Mouse (Mus musculus) neural tube, embryonic 15.5 days (tissue): Measurements from ENCODE around the gene Dcaf4. TPM values are rescaled to one million over a fixed set of nuclear protein-coding genes. Genes with fewer than 3 reads are reported as not detected.

Experiments
- ATAC-seq: fragments of 200-750 bp; cut with Nextera tagmentation; 2 replicates; pipeline ENCODE4 v1.8.0; 2017; ENCODE audit warnings: mild to moderate bottlenecking, moderate TSS enrichment, moderate library complexity; ENCODE audit not compliant: low FRiP score
- H3K27ac ChIP-seq: fragments of 300-500 bp; sonication (generic); replicated peaks from 2 replicates; pipeline ENCODE4 v1.5.1; 2015; ENCODE audit warnings: mild to moderate bottlenecking, inconsistent platforms
- H3K27me3 ChIP-seq: fragments of 300-500 bp; sonication (generic); replicated peaks from 2 replicates; pipeline ENCODE4 v1.6.1; 2015; ENCODE audit warnings: inconsistent platforms
- H3K36me3 ChIP-seq: fragments of 300-500 bp; sonication (generic); 2 replicates; pipeline ENCODE4 v1.6.1; 2015; ENCODE audit warnings: inconsistent platforms
- H3K4me1 ChIP-seq: fragments of 300-500 bp; sonication (generic); 2 replicates; pipeline ENCODE4 v1.6.1; 2015; ENCODE audit warnings: inconsistent platforms
- H3K4me2 ChIP-seq: fragments of 300-500 bp; sonication (generic); 2 replicates; pipeline ENCODE4 v1.6.1; 2015; ENCODE audit warnings: inconsistent platforms, mild to moderate bottlenecking, moderate library complexity
- H3K4me3 ChIP-seq: fragments of 300-500 bp; sonication (generic); replicated peaks from 2 replicates; pipeline ENCODE4 v1.5.1; 2015; ENCODE audit warnings: mild to moderate bottlenecking, inconsistent platforms
- H3K9ac ChIP-seq: fragments of 300-500 bp; sonication (generic); replicated peaks from 2 replicates; pipeline ENCODE4 v1.6.1; 2015; ENCODE audit warnings: mild to moderate bottlenecking, inconsistent platforms
- H3K9me3 ChIP-seq: fragments of 300-500 bp; sonication (generic); replicated peaks from 2 replicates; pipeline ENCODE4 v1.6.1; 2016; ENCODE audit warnings: inconsistent platforms
- WGBS: fragments of 180-500 bp; shearing (Covaris S2); methylation state at CpG from one replicate; pipeline ENCODE4 v1.1.7; 2015; ENCODE audit warnings: mixed read lengths; 5-methylcytosine and 5-hydroxymethylcytosine counted together
- polyA plus RNA-seq: library from polyadenylated mRNA; unstranded; fragments of >200 nt; fragmentation: Nextera tagmentation; extraction: Ambion mirVana; gene quantifications from 2 replicates; pipeline ENCODE4 v1.2.1, GENCODE M21; 2015

Gene Dcaf4
- 45.8 and 46.1 TPM in 2 replicates for polyA plus RNA-seq

DNA sequence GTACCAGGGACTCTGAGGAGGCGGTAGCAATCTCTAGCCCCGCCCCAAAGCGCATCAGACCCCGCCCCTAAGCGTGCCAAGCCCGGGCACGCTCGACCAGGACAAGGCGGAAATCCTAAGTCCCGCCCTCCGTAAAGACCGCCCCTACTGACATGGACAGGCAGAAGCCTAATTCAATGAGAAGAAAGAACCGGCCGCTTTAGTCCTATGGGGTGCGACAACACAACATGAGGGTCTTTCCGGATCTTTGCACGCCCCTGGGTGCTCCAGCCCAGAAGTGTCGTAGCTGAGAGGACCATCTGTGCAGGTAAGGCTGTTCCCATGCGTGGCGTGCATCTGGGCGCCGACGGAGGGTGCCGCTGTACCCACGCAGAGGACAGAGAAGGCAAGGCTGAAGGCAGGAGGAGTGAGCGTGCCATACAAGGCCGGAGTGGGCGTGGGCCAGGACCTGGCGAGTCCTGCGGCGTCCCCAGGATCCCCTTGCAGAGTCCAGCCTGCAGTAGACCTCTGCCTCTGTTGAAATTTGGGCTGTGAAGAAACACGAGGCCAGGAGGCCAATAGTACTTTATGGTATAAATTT lies at the start of gene Dcaf4:
TSS of gene Dcaf4 (plus strand) at position 156 of the 580 bp plus-strand sequence.
- Histone ChIP-seq H3K4me1 (peaks cover 29% of the 10 kb centered on the region), H3K4me3 (peak within 1 kb of the TSS; percentile 73), H3K36me3 (no peaks in the 10 kb centered on the region), H3K9me3 (no peaks in the 10 kb centered on the region), H3K27me3 (no peaks in the 10 kb centered on the region), H3K4me2 (peak within 1 kb of the TSS; percentile 76), H3K9ac (peak within 1 kb of the TSS; percentile 73), H3K27ac (peak within 1 kb of the TSS; percentile 82)
- peak; percentile 98 for ATAC-seq
- WGBS, result under 1% methylated on average over 32 of the region's 32 CpGs

DNA sequence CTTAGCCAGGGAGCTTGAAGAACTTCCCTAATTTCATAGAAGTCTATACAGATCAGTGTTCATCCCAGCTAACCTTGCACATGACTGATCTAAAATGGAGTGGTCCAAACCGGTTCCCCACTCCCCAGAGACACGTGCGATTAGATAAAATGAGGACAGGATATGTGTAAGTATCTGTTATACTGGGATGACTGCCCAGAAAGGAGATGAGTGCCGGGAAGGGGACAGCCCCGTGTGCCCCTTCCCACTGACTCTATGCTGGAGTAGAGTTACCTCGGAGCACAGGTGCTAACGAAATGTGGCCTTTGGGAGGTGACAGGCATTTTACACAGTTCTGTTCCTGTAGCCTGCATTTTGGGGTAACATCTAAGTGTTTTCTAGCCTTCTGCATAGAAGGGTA lies 48.5 kb upstream of the Dcaf4 start:
- H3K36me3 ChIP-seq, result no peaks in the 10 kb centered on the region
- H3K9me3 ChIP-seq, result no peaks in the 10 kb centered on the region
- no peak overlapping the region for H3K4me2 ChIP-seq
- no peaks in the 10 kb centered on the region for H3K27me3 ChIP-seq
- H3K27ac ChIP-seq, result no peak overlapping the region
- no peak overlapping the region for H3K9ac ChIP-seq
- no peak for ATAC-seq
- H3K4me1 ChIP-seq, result peaks cover 36% of the 10 kb centered on the region
- WGBS, result 82% methylated on average over 7 of the region's 7 CpGs
- H3K4me3 ChIP-seq, result no peak overlapping the region

DNA sequence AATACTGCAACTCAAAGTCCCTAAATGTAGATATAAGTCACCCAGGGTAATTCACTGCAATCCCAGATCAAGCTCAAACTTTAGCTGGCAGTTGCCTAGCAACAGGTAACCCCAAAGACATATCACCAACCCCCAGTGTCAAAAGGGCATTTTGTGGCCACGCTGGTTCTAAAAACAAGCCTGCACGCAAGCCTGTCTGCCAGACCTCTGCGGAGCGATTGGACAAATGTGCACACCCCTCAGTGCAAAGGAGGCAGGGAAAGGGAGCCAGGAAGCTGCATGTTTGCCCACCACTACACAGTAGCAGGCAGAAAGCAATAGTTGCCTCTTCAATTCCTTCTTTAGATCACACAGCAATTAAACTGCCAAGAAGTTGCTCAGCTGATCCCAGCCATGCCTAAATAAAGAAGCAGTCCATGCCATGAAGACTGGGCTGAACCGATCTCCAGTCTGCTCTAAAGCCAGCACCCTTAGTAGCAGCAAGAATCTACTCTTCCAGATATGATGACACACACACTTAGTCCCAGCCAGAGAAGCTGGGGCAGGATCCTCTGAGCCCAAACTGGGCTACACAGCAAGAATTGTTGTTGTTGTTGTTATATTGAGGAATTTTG lies 46.2 kb upstream of the Dcaf4 start:
- H3K27ac ChIP-seq, result 0 out of 2 replicates have a peak overlapping the region, but pooled peaks have one; percentile 29
- 40% methylated on average over 5 of the region's 5 CpGs for WGBS
- no peak overlapping the region for H3K4me2 ChIP-seq
- H3K27me3 ChIP-seq, result no peaks in the 10 kb centered on the region
- H3K9me3 ChIP-seq, result no peaks in the 10 kb centered on the region
- H3K4me1 ChIP-seq, result peaks cover 34% of the 10 kb centered on the region
- no peak overlapping the region for H3K9ac ChIP-seq
- no peak overlapping the region for H3K4me3 ChIP-seq
- H3K36me3 ChIP-seq, result no peaks in the 10 kb centered on the region
- ATAC-seq, result no peak

DNA sequence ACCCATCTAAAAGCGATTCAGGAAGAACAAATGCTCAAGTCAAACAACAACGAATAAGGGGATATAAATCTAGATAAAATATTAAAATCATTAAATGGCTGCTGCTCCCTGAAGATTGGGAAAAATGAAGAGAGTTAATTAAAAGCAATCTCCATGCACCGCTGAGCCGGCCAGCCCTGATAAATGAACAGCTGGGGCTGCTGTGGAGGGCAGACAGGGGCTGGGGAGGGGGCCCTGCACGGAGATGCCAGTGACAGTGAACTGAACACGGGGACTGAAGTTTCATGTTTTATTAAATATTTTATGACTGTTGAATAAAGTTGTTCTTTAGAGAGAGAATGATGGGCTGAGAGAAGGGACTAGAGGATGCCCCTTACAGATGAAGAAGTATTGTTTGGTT lies 44.8 kb upstream of the Dcaf4 start:
- H3K4me3 ChIP-seq, result no peak overlapping the region
- peaks cover 34% of the 10 kb centered on the region for H3K4me1 ChIP-seq
- no peak overlapping the region for H3K27ac ChIP-seq
- H3K27me3 ChIP-seq, result no peaks in the 10 kb centered on the region
- ATAC-seq, result no peak
- no peak overlapping the region for H3K4me2 ChIP-seq
- 21% methylated on average over 6 of the region's 6 CpGs for WGBS
- no peaks in the 10 kb centered on the region for H3K9me3 ChIP-seq
- no peaks in the 10 kb centered on the region for H3K36me3 ChIP-seq
- H3K9ac ChIP-seq, result no peak overlapping the region

DNA sequence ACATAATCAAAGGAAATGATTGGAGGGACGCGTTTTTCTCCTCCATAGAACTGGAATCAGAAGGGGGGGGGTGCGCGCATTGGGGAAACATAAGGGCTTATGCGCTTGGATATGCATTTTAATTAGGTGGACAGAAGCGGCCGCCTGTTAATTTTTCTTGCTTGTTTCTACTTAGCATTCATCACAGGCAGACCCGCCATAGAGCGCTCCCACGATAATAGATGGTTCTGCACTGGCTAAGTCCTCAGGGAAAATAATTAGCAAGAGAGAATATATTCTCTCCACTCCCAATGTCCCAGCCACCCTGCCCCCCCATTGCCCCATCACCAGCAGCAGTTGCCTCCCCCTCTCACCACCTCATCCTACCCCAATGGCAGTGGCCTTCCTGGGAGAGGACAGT lies 44.0 kb upstream of the Dcaf4 start:
- ATAC-seq, result no peak
- WGBS, result 39% methylated on average over 10 of the region's 10 CpGs
- Histone ChIP-seq H3K9ac (no peak overlapping the region), H3K4me1 (peaks cover 30% of the 10 kb centered on the region), H3K27me3 (no peaks in the 10 kb centered on the region), H3K4me3 (no peak overlapping the region), H3K9me3 (no peaks in the 10 kb centered on the region), H3K27ac (no peak overlapping the region), H3K36me3 (no peaks in the 10 kb centered on the region), H3K4me2 (no peak overlapping the region)

DNA sequence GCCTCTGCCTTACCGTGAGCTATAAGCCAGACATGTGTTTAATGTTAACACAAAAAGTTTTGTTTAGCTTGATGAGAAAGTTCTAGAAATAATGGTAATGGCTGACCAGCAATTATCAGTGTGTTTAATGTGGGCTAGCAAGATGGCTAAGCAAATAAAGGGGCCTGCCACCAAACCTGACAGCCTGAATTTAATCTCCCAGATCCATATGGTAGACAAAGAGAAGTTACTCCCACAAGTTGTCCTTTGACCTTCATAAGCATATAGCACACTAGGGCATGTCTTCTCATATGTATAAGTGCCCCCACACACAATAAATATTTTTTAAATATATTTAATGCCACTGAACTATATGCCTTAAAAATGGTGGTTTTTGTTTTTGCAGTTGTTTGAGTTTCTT lies 41.1 kb upstream of the Dcaf4 start:
- H3K9ac ChIP-seq, result no peak overlapping the region
- no peak overlapping the region for H3K4me3 ChIP-seq
- ATAC-seq, result no peak
- 80% methylated on average over 1 of the region's 1 CpGs for WGBS
- no peaks in the 10 kb centered on the region for H3K36me3 ChIP-seq
- H3K4me2 ChIP-seq, result no peak overlapping the region
- no peaks in the 10 kb centered on the region for H3K27me3 ChIP-seq
- no peak overlapping the region for H3K27ac ChIP-seq
- no peaks in the 10 kb centered on the region for H3K9me3 ChIP-seq
- peaks cover 18% of the 10 kb centered on the region for H3K4me1 ChIP-seq

DNA sequence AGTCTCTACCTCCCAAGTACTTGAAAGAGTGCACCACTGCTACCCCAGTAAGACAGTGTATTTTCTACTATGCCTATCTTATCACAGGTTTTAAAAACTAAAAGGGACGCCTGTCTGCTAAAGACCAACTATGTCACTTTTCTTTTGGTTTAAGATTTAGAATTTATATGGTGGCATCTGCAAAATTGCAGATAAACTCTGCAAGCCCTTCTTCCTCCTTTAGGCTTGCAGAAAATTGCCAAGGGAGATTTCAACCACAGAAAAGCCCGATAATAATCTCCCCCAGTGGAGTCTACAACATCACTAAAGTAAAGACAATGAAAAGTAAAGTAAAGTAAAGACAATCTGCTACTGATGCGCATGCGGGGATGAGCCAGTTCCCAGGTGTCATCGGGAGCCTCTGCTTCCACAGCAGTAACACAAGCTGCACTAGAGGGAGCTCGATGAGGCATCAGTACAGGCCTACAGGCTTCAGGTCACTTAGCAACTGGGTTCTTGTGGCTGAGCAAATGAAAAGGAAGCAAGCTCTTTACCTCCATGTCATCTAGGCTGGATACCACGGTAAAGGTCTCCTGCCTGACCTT lies 40.4 kb upstream of the Dcaf4 start:
- Histone ChIP-seq H3K27me3 (no peaks in the 10 kb centered on the region), H3K9ac (no peak overlapping the region), H3K4me1 (peaks cover 22% of the 10 kb centered on the region), H3K9me3 (no peaks in the 10 kb centered on the region), H3K4me3 (no peak overlapping the region), H3K27ac (no peak overlapping the region), H3K4me2 (no peak overlapping the region), H3K36me3 (no peaks in the 10 kb centered on the region)
- WGBS, result 72% methylated on average over 7 of the region's 7 CpGs
- no peak for ATAC-seq

DNA sequence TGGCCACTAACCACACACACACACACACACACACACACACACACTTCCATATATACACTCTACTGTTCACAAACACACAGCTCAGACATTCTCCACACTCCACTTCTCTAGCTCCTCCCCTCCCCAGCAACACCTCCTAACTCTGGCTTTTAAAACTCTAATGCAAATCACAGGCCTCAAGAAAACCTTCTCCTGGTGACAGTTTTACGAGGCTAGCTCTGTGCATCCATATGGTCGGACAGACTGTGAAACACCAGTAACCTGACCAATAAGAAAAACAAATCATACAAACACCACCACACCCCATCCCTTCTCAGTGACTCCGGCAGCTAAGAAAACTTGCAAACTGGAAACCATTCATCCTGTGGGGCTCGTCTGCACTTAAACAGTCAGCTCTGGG lies 38.8 kb upstream of the Dcaf4 start:
- WGBS, result 38% methylated on average over 4 of the region's 4 CpGs
- ATAC-seq, result no peak
- Histone ChIP-seq H3K36me3 (no peaks in the 10 kb centered on the region), H3K27me3 (no peaks in the 10 kb centered on the region), H3K4me1 (peaks cover 20% of the 10 kb centered on the region), H3K4me2 (no peak overlapping the region), H3K4me3 (no peak overlapping the region), H3K27ac (no peak overlapping the region), H3K9me3 (no peaks in the 10 kb centered on the region), H3K9ac (no peak overlapping the region)

DNA sequence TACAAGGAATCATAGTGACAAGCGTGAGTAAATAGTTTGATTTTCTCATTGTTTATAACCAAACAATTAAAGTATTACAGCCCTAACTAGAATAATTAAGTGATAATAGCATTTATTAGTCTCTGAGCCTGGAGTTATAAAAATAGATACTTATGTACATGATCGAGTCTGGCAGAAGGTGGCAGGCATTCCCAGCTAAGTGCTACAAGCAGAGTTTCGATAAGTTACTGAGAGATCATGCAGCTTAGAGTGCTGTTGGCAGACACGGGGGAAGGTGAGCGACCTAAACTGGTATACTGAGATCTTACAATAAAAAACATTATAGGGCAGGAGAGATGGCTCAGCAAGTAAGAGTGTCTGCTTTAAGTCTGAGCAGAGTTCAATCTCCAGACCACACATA lies 36.6 kb upstream of the Dcaf4 start:
- no peak for ATAC-seq
- Histone ChIP-seq H3K4me2 (no peak overlapping the region), H3K27ac (no peak overlapping the region), H3K27me3 (no peaks in the 10 kb centered on the region), H3K4me1 (peaks cover 24% of the 10 kb centered on the region), H3K9ac (no peak overlapping the region), H3K36me3 (no peaks in the 10 kb centered on the region), H3K9me3 (no peaks in the 10 kb centered on the region), H3K4me3 (no peak overlapping the region)
- 71% methylated on average over 5 of the region's 5 CpGs for WGBS

DNA sequence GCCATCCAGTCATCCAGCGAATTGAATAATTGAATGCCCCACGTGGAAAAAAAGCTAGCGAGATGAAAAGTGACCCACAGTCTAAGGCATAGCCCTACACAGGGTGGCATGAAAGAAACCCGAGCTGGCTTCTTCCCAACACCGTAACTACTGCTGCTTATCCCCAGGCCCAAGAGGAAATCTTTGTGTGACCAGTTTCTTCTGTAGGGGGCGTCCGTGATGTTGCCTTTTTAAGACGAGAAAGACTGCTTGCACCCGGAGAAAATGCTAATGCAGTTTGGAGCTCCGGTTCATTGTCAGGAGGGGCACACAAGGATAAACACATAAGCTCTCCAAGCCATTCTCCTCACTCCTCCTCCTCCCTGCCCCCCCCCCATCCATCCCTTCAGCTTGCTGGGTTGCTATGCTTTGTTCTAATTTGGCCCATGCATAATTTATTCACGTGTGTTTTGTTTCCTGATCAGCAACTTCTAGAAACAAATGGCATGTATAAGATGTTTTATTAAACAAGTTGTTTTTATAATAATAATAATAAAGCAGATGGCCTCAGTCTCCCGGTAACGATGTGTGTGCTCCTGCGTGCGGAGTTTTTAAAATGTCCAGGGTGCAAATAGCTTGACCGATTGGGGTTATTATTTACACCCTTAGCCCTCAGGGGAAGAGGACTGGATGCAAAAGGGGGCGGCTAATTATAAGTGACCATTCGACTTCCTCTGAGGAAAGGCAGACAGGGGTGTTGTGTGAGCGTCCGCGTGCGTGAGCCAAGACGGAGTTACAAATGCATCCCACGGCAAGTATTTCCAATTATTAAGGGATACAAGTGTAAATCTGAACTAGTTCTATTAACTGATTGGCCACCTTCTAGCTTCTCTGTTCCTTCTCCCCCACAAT lies 35.2 kb upstream of the Dcaf4 start:
- 2% methylated on average over 24 of the region's 24 CpGs for WGBS
- peak overlapping the region; percentile 82 for H3K4me3 ChIP-seq
- peak overlapping the region; percentile 98 for H3K4me2 ChIP-seq
- no peak for ATAC-seq
- peaks cover 31% of the 10 kb centered on the region for H3K4me1 ChIP-seq
- peak overlapping the region; percentile 86 for H3K27ac ChIP-seq
- no peaks in the 10 kb centered on the region for H3K9me3 ChIP-seq
- no peaks in the 10 kb centered on the region for H3K36me3 ChIP-seq
- H3K27me3 ChIP-seq, result no peaks in the 10 kb centered on the region
- peak overlapping the region; percentile 77 for H3K9ac ChIP-seq

DNA sequence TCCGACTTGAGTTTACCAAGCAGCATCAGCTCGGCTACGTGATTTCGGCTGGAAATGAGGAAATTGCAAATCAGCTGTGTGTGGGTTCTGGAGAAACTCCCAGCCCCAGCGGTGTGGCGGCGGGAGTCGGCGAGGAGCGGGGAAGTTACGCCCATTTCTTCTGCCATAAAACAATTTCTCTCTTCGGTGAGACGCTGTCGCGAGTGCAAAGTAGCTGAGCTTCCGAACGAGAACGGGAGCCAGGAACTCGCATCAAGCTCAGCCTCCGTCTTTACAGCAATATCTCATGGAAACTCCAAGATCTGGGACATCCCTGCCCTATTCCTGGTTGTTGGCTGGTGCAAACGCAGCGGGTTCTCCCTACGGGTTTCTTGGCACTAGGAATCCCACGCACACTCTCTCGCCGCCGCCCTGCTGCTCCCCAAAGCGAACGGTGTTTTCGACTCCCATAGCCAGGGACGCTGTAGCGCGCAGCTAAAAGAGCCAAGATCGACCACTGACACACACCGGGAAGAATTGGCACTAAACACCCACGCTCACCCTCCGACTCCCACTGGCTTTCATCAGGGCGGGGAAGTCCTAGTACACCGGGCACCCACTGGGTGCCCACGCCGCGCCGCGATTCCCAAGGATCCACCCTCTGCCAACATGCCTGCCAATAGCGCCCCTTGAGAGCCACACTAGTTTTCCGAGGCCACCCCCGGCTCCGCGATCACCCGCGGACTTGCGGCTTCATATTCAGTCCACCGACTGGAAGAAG lies 34.2 kb upstream of the Dcaf4 start:
- no peaks in the 10 kb centered on the region for H3K27me3 ChIP-seq
- no peak for ATAC-seq
- peak overlapping the region; percentile 98 for H3K4me2 ChIP-seq
- peak overlapping the region; percentile 86 for H3K27ac ChIP-seq
- H3K9me3 ChIP-seq, result no peaks in the 10 kb centered on the region
- H3K9ac ChIP-seq, result peak overlapping the region; percentile 77
- under 1% methylated on average over 52 of the region's 53 CpGs for WGBS
- no peaks in the 10 kb centered on the region for H3K36me3 ChIP-seq
- peaks cover 31% of the 10 kb centered on the region for H3K4me1 ChIP-seq
- H3K4me3 ChIP-seq, result peak overlapping the region; percentile 82
